Mouse (Mus musculus): ENCODE data around the gene Myh10.

Gene Myh10

DNA sequence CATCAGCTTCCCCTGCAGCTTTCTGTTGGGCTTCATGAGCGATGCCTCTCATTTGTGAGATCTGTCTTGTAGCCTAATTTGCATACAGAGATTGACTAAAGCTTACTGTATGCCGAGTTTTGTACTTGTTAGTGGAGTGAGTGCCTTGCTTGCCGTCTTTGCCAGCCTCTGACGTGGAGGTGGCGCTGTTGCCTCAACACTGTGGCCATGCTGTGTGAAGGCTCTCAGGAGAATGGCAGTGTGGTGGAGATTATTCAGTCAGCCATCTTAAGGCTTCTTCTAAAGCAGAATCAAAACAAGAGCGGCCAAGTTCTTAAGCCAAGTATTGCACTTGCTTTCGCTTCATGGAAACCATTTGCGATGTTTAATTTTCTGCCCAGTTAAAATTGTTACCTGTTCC, 59.6 kb downstream of the Myh10 start:
- DNase-seq: peak; percentile 20 to 26

DNA sequence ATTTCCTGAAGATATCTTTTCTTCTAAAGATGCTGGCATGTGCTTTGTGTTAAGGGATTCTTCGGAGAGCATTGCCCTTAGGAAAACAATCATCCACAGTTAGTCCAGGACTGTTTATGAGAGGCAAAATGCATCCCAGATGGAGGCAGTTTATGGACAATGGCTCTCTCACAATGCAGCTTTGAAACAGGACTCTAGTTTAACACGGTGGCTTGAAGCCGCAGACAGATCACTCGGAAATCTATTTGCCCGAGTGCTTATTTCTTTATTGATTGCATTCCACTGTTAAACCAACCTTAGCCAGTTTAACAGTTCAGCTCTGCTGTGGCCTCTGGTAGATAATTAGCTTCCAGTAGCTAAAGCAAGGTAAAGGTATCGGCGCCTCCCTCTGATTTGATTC, 62.9 kb downstream of the Myh10 start:
- DNase-seq: peak; percentile 41 to 70

DNA sequence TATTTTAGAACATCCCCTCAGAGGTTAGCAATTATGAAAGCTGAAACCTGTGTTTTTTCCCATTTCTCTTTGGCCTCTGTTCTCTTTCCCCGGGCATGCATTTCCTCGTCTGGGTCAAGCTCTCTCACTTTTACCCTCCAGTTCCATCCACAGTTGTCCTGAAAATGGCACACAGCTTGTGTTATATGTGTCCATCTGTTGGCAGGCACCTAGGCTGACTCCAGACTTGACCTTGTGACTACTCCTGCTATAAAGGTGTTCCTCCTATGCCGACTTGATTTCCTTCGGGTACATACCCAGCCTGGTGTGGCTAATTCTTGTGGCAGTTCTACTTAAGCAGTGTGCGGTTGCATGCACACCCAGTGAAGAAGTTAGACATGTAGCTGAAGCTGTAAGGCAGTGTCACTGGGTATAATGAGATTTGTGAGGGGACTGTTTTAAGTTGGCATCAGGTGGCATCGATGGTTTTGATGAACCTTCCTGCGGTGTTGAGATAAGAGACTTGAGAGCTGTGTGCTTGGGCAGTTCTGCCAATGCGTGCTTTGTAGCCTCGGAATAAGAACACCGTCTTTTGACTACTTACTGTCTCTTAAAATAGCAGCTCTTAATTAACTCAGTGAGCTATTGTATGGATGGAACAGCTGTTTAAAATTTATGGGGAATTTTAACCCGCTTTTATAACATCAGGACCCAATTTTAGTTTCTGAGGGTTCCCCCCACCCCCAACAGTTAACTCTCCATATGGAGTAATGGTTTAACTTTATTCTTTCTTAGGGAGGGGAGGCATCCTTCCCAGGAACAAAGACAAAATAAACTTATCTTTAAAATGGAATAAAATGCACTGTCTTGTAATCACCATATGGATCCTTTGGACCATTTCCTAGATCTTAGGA, 65.3 kb downstream of the Myh10 start:
- no peak for DNase-seq

DNA sequence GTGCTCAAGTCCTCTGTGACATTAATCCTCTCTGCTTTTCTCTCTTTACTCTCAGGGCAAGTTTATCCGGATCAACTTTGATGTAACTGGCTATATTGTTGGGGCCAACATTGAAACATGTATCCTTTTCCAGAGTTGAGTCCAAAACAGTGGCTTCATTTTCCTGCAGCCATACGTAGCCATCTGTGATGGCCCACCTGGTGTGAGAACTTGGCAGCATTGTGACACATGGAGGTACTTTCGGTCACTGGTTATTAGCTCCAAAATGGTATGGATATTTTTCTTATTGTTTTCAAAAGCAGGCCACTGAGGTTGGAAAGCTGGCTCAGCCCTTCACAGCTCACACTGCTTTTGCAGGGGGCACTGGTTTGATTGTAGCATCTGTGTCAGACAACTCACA, 68.3 kb downstream of the Myh10 start:
- DNase-seq: no peak

DNA sequence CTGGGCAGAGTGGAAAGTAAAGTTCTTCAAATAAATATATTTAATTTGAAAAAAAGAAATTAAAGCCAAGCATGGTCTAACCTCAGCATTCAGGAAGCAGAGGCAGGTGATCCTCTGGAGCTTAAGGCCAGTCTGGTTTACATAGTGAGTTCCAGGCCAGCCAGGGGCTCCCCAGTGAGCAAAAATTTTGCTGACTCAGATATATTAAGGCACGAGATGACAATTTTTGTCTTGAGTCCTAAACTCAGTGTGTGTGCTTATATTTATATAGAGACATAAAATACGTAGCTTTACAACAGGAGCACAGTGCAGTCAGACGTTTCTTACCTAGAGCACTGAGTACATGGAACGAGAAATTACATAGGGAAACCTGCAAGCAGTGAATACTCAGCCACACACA, 69.8 kb downstream of the Myh10 start:
- DNase-seq: no peak

DNA sequence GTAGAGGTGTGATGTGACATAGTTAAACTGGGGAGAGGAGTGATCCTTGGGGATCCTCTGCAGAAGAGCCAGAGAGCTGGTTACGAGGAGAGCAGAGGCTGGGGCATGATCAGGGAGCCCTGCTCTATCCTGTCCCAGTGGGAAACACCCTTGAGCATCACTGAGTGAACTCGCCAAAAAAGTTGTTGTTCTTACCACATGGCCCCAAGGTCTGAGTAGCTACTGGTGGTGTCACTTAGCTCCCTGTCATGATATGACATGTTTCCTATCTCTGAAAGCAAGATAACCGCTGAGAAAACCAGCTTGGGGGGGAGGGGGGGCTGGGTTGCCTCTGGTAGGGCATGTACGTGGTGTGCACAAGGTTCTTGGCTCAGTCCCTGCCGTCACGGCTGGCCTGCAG, 70.3 kb downstream of the Myh10 start:
- DNase-seq: no peak

DNA sequence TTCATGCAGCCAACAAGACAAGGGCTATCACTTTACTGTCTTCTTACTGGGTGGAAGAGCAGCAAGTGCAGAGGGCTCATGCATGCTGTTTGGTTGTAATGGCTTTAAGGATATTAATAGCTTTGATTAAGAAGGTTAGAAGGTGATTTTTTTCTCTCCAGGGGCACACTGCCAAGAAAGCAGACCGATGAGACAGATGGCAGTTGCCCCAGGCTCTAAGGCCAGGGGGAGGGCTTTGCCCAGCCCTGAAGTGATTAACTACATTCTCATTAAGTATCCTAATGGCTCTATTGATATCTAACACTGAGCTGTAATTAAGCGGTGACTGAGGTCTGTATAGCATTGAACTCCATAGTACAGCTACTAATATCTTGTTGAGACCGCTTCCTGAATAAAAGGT, 73.3 kb downstream of the Myh10 start:
- DNase-seq: no peak

DNA sequence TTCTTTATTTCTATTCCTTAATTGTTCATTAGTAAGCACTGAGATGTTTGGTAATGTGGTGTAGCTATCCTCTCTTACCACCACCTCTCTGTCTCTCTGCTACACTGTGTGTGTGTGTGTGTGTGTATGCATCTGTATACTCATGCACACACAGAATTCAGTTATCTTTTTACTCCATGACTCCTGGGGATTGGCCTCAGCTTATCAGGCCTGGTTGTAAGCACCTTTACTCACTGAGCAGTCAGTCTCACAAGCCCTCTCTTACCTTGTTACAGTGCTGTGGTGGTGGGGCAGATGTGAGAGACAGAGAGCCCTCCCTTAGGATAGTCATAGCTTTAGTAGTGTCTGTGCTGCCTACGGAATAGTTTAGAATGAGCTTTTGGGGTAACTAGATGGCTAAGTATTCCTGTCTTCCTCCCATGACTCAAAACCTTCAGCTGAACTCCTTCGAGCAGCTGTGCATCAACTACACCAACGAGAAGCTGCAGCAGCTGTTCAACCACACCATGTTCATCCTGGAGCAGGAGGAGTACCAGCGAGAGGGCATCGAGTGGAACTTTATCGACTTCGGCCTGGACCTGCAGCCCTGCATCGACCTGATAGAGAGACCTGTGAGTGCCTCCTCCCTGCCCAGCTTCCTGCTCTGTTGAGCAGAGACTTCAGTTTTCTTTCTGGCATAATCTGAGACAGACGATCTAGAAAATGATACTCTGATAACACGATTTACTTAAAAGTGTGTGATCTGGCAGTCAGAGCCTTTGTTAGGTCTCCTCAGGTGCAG, 76.6 kb downstream of the Myh10 start:
- DNase-seq: no peak

DNA sequence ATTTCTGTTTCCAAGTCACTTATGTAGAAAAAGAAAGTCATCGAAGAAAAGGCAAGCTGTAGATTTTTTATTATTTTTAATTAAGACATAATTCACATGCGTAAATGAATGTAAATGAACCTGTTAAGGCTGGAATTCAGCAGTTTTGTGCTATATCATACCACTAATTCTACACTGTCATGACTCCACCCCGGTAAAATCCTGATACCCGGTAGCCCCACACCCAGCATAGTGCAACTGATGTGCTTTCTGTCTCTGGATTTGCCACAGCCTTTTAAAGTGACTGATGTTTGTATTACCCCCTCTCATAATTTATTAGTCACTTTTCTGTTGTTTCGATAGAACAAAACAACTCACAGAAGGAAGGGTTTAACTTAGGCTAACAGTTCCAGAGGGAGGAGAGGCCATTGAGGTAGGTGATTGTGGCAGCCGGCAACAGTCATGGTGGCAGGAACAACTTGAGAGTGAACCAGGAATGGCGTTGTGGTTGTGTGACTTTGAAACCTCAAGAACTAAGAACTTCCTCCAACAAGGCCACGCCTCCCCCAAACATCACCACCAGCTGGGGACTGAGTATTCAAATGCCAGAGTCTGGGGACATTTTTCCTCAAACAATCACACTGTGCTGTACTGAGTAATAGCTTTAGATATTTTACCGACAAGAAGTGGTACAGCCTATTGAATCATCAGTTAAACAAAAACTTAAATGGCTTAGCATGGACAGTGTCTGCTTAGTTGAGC, 78.6 kb downstream of the Myh10 start:
- no peak for DNase-seq

DNA sequence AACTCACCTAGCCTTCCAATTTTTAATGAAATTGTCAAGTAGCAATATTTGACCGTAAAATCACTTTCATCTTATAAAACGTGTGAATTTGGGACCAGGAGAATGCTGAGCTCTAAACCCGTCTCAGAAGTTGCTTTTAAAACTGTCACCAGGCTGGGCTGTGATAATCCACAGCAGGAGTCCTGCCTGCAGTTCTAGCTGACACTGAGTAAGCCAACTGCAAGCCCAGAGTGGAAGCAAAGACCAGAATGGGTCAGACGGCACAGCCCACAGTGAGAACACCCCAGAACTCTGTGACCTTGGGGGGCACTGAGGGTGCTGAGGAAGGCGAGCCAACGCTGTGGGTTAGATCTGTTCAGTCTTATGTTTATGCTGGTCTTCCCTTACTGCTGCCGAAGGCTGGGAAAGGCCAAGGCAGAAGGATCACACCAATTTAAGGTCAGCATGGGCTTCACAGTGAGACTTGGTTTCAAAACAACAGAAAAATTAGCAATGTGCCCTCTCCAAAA, 84.8 kb downstream of the Myh10 start:
- no peak for DNase-seq

DNA sequence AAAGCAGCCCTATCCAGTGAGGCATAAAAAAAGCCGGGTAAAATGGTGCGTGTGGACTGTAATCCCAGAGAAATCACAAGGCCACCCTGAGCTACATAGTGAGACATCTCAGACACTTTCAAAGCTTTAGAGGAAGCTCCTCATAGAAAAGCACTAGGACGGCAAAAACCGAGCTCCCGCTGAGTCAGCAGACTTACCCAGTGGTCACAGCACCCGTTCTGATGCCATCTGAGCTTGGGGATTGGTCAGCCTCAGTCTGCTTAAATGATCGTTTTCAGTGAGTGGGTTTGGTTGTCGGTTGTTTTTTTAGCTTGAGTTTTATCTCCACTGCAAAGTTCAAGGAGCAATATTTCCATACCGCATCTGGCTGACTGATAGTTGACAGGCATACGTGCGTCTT, 86.6 kb downstream of the Myh10 start:
- no peak for DNase-seq

DNA sequence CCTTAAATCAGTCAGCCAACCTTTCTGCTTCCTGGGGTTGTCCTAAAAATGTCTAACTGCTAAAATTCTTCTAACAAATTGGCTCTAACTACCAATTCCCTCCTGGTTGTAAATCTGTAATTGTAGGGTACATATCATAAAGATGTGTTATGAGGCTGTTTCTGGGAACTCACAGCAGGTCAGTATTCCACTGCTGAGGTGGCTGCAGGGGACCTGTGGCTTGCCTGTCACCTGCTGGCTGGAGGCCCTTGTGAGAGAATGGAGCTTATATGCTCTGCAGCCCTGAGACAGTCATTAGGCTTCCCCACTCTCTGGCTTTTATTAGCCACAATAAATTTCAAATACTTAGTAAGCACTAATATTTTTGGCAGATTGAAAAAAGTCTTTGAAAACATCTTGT, 87.5 kb downstream of the Myh10 start:
- DNase-seq: no peak

DNA sequence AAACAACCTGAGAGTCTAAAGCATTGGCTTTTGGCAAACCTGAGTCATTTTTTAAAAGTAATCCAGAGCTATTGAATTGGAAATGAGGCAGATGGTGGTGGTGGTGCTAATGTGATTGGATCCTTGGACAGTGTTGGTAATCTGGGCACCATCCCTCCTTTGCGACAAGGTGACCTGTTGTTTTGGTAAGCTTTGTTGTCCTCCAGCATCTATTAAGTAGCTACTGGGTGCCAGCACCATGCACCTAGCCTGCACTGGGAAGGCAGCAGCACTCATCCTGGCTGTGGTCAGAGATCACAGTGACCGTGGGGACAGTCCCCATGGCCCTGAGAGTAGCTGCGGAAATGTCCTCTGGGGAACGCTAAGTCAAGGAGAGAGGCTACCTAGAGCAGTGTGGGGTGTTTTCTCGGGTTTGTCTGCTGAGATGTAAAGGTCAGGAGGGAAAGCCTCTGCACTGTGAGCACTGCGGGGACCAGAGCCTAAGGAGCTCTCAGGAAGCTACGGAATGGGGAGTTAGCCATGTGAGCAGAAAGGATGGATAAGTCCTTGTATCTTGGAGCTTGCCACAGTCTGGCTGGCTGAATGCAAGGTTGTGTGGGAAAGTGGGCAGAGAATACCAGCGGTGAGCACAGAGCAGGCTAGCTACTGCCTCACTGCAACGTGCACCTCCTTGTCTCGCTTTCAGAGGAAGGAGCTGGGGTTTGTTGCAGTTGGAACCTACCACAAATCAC, 88.5 kb downstream of the Myh10 start:
- DNase-seq: no peak

DNA sequence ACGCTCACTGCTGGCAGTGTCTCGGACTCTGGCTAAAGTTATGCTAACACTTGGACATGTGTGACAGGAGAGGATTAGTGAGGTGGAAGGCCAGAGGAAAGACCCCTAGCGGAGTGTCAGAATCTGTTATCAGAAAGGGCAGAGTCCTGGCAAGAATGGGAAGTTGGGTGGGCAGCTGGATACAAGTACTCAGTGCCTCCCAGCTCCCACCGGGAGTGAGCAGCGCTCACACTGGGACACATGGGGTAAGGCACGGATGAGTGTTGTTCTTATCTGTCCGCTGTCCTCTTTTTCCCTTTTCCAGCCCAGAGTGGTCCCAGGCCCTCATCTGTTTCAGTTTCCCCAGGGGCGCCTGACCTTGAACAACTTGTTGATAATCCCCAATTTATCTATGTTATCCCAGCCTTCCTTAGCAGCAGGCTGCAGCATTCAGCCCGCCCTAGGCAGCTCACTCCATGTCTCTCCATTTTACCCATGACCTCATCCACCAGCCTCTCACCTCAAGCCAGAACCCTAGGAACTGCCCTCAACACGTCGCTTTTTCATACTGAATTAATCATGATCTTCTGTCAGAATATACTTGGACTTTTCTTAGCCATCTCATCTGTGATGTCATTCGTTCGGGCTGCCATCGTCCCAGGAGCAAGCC, 89.2 kb downstream of the Myh10 start:
- no peak for DNase-seq

DNA sequence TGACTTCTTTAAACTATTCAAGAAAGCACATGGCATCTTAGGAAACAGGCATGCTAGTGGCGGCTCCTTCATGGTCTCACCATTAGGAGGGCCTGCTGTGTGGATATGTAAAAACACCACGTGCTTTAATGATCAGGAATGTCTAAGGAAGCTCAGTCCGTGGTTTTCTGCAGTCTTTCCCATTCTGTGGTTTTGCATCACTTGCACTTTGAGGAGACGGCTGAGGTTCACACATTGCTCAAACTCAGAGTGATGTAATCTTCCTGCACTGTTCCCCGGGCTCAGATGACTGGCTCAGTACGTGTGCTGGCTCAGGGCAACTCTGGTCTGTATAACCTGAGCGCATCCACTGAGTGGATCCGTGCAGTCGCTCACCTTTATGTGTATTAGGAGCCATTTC, 91.0 kb downstream of the Myh10 start:
- DNase-seq: no peak

DNA sequence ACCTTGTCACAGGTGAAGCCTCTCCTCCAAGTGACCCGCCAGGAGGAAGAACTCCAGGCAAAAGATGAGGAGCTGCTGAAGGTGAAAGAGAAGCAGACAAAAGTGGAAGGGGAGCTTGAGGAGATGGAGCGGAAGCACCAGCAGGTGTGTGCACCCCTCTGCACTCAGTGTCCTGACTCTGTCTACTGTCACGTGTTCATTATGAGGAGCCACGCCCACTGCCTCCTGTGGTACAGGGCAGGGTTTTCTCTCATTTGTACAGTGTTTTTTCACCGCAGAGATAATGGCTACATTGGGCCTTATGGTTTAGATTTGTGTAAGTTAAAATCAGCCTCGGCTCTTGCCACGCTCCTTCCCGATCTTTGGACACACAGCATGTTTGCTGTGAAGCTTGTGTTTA, 94.5 kb downstream of the Myh10 start:
- DNase-seq: no peak

DNA sequence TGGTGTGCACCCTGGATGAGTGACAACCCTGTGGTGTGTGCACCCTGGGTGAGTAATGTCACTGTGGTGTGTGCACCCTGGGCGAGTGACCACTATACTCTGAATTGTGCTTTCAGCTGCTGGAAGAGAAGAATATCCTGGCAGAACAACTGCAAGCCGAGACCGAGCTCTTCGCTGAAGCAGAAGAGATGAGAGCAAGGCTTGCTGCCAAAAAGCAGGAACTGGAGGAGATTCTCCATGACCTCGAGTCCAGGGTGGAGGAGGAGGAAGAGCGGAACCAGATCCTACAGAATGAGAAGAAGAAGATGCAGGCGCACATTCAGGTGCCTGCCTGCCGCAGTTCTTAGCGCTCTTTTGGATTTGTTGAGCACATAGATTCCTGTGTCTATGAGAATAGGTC, 95.9 kb downstream of the Myh10 start:
- DNase-seq: no peak

DNA sequence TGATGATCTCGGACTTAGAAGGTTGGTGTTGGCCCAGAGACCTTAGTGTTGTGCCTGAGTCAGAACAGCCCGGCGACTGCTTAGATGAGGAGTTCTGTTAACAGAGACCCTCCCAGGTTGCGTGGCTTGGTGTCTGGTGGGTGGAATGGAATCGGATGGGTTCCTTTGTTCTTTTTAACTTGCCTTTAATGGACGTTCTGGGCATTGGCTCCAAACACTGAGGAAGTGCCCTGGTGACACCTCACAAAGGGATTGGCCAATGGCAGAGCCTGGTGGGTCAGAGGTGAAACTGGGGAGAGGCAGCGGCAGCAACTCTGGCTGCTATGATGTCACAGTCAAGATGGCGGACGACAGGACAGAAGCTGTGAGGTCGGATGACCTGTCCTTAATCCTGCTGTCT, 99.4 kb downstream of the Myh10 start:
- DNase-seq: no peak

DNA sequence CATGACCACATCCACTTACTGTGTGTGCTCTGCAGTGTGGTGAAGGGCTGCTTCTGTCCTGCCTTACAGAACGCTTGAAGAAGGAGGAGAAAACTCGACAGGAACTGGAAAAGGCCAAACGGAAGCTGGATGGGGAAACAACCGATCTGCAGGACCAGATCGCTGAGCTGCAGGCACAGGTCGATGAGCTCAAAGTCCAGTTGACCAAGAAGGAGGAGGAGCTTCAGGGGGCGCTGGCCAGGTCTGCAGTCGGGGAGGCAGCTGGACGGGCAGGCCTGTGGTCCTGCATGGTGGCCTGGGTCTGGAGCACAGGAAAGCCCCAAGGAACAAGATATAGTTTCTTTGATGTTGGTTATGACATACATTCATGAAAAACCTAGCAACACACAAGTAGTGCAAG, 100.4 kb downstream of the Myh10 start:
- DNase-seq: peak; percentile 24 to 29

DNA sequence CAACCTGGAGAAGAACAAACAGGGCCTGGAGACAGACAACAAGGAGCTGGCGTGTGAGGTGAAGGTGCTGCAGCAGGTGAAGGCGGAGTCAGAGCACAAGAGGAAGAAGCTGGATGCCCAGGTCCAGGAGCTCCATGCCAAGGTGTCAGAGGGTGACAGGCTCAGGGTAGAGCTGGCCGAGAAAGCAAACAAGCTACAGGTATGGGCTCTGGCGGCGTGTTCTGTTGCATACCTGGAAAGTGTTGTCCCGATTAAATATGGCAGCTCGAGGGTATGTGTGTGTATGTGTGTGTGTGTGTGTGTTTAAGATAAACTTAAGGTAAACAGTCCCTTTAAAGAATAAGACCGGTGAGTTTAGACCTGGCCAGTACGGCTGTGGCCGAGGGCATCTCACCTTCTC, 106.9 kb downstream of the Myh10 start:
- DNase-seq: no peak

DNA sequence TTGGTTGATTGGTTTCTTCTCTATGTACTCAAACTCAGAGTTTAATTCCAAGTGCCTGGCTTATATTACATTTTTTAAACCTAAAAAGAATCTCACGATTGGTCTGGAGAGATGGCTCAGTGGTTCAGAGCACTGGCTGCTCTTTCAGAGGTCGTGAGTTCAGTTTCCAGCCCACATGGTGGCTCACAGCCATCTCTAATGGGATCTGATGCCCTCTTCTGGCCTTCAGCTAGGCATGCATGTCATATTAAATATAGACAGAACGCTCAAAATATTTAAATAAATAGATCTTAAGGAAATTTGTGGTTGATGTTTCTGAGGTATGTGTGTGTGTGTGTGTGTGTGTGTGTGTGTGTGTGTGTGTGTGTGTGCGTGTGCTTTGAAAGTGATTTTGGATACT, 113.8 kb downstream of the Myh10 start:
- DNase-seq: no peak

DNA sequence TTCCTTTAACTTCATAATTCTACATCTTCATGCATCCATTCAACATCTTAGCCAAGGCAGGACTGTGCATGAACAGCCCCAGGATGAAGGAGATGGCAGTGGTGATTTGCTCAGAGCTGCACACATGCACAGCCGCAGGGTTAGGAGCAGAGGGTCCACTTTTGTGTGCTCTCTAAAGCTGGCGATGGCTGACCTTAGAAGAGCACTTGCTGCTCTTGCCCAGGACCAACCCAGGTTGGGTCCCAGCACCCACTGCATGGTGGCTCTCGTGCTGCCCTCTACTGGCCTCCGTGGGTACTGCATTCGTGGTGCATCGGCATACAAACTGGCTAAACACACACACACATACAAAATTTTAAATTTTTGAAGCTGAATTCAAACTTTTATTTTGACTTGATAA, 116.4 kb downstream of the Myh10 start:
- DNase-seq: peak in 1 of 2 experiments; percentile 72
